Mouse (Mus musculus): ENCODE data around the gene Nosip. TPM values are rescaled to one million over a fixed set of nuclear protein-coding genes. Genes with fewer than 3 reads are reported as not detected.
"Not testable (repeated sequence)": the region's sequence is repeated elsewhere in the genome, so short reads cannot be mapped to it uniquely, and the experiment has no call there.

Nosip gene
- total RNA-seq, 2 experiments from 2014 or later: 30.8 to 31.6 TPM

DNA sequence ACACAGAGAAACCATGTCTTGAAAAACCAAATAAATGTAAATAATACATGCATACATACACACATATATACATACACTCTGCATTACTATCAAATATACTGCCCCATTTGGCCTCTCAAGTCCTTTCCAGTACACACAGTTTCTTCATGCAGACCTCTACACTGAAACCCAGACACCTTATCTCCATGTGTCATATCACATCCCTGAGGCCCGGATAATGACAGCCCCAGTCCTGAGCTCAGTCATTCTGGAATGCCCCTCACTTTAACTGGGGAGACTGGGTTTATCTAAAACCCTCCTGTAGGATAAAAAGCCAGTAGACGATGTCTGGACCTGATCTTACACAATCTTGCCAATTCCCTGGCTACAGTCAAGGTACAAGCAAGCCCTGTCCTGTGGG is 51.2 kb downstream of the Nosip start:
- DNase-seq: no peak

DNA sequence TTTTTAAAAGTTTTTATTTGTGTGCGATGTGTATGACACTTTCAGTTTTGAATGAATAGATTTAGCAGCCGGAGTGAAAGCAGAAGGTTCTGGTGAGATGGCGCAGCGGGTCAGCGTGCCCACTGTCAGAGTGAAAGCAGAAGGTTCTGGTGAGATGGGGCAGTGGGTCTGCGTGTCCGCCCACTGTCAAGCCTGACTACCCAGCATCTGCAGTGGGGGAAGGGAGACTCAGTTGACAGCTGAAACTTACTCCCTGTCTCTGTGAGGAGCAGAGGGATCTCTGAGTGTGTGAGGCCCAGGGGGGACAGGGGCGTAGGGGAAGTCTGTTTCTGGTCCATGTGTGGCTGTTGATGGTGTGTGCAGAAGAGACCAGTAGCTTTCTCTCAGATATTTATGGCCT is 55.3 kb downstream of the Nosip start:
- no peak for DNase-seq

DNA sequence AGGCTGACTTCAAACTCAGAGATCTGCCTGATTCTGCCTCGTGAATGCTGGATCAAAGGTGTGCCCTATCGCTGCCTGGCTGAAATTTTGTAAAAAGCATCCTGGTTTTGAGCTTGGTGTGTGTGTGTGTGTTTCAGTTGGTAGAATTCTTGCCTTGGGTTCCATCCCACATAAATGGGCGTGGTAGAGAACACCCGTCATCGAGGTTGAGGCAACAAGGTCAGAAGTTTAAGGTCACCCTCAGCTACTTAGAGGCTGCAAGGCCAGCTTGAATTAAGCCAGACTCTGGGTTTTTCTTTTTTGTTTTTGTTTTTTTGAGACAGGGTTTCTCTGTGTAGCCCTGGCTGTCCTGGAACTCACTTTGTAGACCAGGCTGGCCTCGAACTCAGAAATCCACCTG is 56.1 kb downstream of the Nosip start:
- DNase-seq: no peak

DNA sequence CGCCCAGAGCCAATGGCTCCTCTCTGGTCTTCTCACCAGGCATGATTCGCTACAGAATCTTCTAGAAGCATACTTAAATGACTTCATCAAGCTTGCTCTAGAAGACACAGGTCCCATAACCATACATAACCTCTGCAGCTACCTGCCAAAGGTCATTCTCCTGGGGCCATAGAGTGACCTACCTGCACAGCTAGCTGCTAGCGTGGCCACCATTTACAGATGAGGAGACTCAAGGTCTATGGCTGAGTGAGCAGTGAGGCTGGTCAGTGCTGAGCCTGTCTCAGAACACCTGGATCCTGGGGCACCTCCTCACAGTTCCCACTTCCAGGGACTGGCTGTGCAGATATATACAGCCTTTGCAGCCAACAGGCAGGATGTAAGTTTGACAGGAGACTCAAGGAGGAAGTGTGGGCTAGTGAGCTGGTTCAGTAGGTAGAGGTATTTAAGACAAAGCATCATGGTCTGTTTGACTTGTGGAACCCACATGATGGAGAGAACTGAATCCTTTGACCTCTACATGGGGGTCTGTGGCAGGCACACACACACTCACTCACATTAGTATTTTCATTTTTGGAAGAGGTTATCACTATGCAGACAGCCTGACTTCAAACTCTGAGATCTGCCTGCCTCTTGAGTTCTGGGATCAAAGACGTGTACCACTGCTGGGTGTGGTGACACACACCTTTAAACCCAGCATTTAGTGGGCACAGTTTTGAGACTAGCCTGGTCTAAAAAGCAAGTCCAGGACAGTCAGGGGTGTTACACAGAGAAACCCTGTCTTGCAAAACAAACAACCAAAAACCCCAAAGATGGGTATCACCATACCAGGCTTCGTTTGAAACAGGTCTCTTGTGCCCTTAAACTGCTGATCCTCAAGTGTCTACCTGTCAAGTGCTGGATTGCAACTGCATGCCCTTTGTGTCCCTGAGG is 57.8 kb downstream of the Nosip start:
- DNase-seq: no peak

DNA sequence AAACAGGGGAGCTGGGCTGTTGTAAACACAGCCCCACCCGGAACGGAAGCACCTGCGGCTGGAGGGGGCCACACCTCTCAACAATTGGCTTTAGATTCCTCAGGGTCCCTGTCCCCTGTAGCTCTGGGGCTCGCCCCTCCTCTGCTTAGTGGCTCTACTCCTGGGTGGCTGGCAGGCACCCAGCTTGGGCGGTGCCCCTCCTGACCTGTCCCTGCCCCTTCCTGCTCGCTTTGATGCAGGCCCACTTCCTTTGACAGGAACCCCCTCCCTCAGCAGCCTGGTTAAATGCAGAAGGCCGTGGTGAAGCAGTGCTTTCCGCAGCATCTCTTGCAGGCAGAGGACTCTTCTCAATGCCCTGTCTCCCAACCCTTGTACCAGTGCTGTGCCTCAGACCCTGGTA is 59.2 kb downstream of the Nosip start:
- peak; percentile 79 for DNase-seq

DNA sequence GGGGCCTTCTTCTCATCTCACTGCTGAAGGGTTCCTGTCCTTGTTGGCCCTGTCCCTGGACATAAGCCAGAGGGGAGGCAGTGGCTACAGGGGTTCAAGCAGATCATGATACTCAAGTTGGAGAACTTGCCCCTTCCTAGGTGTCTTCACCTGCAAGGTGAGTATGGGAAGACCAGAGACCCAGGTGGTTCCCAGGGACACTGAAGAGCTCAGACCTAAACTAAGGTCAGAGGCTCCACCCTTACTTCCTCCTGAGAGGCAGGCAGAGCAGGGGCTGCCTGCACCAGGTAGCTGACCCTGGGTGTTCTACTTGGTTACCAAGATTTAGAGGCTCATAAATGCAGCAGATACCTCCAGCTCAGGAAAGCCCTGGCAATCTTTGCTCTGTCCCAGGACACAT is 59.7 kb downstream of the Nosip start:
- DNase-seq: no peak

DNA sequence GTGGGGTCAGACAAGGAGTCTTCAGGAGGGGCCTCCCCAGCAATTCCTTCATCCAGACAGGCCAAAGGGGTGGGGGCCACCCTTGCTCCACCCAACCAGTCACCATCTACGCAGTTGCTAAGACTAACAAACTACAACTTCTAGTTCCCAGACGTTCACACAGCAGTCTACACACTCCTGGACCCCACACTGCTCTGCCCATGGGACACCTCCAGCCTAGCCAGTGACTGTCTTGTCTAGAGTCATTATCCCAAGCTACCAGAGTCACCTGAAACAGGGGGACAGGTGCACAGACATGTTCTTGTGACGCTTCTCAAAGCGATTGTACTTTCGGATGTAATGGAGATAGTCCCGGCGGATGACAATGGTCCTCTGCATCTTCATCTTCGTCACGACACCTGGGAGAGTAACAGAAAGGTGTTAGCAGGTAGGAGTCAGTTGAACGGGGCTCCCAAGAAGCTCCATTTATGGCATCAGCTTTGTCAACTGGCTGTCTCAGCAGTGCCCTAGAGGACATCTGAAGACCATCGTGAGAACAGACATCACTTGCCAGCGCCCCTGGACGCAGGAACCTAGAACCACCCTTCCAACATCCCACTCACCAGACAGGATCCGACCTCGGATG is 60.4 kb downstream of the Nosip start:
- DNase-seq: no peak

DNA sequence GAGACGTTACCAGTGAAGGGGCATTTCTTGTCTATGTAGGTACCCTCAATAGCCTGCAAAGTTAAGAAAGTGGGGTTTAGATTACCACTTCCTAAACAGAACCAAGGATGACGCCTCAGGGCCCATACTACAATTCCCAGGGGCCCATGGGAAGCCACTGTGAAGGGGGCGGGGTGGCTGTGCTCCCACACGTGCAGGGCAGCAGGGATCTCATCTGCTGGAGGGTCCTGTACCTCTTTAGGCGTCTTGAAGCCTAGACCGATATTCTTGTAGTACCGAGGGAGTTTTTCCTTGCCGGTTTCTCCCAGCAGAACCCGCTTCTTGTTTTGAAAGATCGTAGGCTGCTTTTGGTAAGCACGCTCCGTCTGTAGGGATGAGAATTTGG is 60.9 kb downstream of the Nosip start:
- no peak for DNase-seq

DNA sequence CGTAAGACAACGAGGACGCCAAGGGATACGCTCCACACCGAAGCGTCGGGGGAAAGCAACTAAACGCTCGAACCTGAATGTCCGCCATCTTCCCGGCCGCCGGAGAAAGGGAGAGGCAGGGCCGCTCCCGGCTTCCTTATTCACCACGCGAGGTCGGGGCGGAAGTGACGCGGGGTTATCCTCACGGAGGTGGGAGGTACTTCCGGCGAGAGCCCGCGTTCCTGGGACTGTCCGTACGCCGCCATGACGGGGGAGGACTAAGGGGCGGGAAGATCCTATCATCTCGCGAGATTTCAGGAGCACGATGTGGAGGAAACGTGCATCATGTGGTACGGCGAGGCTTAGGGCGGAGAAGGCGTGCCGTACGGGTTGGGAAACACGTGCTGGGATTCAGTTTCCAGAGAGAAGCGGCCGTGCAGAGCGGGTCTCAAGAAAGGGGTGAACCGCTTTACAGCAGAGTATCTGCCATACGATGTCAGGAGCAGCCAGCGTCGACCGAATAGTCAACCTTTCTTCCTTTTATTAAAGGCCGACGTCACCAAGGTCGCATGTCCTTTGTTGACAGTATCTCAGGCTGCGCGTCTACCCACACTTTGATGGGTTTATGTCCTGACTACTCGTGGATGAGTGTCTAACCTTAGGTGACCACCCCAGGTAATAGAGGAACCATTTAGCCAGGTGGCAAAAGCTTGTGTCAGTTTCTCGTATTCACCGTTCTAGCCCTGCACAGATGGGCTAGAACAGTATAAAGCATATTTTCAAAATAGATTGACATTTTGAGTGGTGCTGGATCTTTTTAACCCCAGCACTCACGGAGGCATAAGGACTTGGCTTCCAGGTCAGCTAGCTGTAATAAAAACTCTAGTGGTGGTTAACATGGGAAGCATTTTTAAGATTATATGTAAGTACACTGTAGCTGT is 62.3 kb downstream of the Nosip start, which contains the start of gene Rps11:
TSS of gene Rps11 (minus strand) at position 216 of the 920 bp plus-strand sequence.
- DNase-seq: peak; percentile 98

DNA sequence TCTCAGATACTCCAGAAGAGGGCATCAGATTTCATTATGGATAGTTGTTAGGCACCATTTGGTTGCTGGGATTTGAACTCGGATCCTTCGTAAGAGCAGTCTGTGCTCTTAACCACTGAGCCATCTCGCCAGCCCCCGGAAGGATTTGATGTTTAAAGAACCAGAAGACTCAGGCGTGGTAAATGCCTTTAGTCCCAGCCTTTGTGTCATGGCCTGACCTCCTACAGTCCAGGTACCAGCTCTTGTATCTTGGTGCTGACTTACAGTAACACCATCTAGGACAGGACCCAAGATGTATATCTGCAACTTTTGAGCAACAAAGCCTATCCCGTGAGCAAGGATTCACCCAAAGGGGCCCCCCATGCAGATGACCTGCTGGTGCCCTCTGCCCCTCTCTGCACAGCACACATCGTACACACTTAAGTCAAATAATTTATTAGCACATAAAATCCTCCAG is 62.9 kb downstream of the Nosip start:
- no peak for DNase-seq

DNA sequence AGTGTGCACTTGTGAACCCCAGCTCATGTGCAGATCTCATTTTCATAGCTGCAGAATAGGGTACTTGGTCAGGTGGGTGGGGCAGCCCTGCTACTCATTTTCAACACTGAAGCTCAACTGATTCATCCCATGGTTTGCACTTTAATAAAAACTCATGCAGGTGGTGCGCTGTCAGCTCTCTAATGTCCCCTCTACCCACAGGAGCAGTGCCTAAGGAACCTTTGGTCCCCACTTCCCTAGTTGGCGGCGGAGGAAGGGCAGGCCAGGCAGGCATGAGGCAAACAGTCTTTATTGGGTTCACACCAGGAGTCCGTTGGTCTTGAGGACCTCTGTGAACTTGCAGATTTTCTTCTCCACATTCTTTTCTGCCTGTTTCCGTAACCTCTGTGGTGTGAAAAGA is 63.4 kb downstream of the Nosip start:
- not testable (repeated sequence) for DNase-seq

DNA sequence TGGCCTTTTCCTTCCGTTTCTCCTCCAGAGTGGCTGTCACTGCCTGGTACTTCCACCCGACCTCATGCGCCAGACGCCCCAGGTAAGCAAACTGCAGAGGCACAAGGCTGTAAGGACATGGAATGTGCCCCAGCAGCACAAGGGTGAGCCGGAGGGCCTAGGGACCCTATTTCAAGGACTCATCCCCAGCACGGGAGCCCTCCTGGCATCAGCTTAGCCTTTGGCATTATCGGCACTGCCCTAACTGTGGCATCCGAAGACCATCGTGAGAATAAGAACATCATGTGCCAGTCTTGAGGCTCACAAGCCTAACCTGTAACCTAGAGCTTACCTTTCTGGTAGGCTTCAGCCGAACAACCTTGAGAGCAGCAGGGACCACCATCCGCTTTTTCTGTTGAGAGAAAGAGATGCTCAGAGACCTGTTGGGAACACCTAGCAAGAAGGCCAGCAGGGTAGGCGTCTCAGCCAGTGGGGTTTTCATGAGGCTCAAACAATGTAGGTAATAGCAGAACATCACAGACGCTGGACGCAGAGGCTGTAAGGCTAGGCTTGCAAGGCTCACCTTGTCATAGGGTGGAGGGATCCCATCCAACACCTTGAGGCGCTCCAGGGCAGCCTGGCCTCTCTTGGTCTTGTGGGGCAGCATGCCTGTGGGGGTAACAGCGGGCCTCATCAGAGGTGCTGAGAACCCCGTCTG is 64.1 kb downstream of the Nosip start:
- DNase-seq: no peak

DNA sequence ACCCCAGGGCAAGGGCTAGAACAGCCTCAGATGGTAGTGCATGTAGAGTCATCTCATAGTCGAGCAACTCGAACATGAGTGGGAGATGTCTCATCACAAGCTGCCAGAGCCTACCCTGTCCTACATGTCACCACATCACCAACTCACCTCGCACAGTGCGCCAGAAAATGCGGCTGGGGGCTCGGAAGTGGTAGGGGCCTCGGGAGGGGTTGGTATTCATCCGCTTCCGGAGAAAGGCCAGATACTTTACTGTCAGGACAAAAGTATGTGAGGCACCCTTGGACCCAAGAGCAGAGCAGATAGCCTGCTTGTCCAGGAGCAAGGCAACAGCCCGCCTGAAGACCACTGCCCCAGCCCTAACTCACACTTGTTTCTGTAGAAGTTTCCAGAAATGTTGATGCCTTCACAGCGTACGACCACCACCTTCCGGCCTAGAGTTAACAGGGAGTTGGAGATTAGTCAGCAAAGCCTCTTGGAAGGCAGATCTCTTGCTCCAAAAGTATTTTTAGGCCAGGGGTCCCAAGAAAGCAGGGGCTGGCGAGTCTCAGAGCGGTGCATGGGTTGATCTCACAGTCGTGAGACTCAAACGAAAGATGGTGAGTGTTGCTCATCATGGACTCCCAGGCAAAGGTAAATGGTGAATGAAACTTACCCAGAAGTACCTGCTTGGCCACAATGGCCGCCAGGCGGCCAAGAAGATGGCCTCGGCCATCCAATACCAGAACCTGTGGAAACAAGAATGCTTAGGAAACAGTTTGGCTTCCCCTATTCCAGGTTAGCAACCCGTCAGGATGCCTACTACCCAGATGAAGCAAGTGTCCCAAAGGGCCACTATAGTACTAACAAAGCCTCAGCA is 64.8 kb downstream of the Nosip start:
- no peak for DNase-seq

Small RNAs within 50 kb of the gene (microRNA-seq; reads per million reads assigned to microRNA genes)
- gene Mir150 (ENCODE audit: borderline replicate concordance in 2 of 2): 833 to 1,261 reads per million in 2 experiments
- 13.8 to 22.8 reads per million in 2 experiments for gene Mir5121 (ENCODE audit: borderline replicate concordance in 2 of 2)
- gene Mir7054 (ENCODE audit: borderline replicate concordance in 2 of 2): 0.26 to 2.2 reads per million in 2 experiments

Other genes with a start within 250 kb of the Nosip start
- 10 to 100 TPM; 18.4 to 22.2 TPM for gene Nup62, start 246.3 kb upstream of the Nosip start, total RNA-seq (2021)
- 1 to 10 TPM; 1.8 to 3.1 TPM for gene Il4i1, start 246.0 kb upstream of the Nosip start, total RNA-seq (2021)
- gene Atf5, start 245.8 kb upstream of the Nosip start, total RNA-seq (2021): 10 to 100 TPM; 57.2 to 70.6 TPM
- 100 to 1,000 TPM; 103 to 113 TPM for gene Akt1s1, start 213.4 kb upstream of the Nosip start, total RNA-seq (2021)
- 10 to 100 TPM; 38.6 to 41.2 TPM for gene Tbc1d17, start 213.3 kb upstream of the Nosip start, total RNA-seq (2021)
- 10 to 100 TPM; 15.6 to 15.8 TPM for gene Pnkp, start 205.3 kb upstream of the Nosip start, total RNA-seq (2021)
- 100 to 1,000 TPM; 116 to 125 TPM for gene Ptov1, start 192.6 kb upstream of the Nosip start, total RNA-seq (2021)
- 10 to 100 TPM; 50.9 to 51.2 TPM for gene Med25, start 169.7 kb upstream of the Nosip start, total RNA-seq (2021)
- 10 to 100 TPM; 16.1 to 17.3 TPM for gene Fuz, start 166.3 kb upstream of the Nosip start, total RNA-seq (2021)
- gene Ap2a1, start 132.9 kb upstream of the Nosip start, total RNA-seq (2021): 10 to 100 TPM; 57.1 to 57.2 TPM
- gene Tsks, start 119.2 kb upstream of the Nosip start, total RNA-seq (2021): not detected
- 1 to 10 TPM; 1.6 to 2.0 TPM for gene Cpt1c, start 87.6 kb upstream of the Nosip start, total RNA-seq (2021)
- gene Prmt1, start 75.9 kb upstream of the Nosip start, total RNA-seq (2021): 100 to 1,000 TPM; 119 to 142 TPM
- gene Irf3, start 64.8 kb upstream of the Nosip start, total RNA-seq (2021): 10 to 100 TPM; 16.1 to 20.9 TPM
- gene Bcl2l12, start 63.7 kb upstream of the Nosip start, total RNA-seq (2021): 1 to 10 TPM; 7.4 to 9.6 TPM
- 10 to 100 TPM; 35.8 to 38.1 TPM for gene Scaf1, start 46.1 kb upstream of the Nosip start, total RNA-seq (2021)
- gene Rras, start 44.5 kb upstream of the Nosip start, total RNA-seq (2021): 10 to 100 TPM; 22.5 to 30.6 TPM
- 10 to 100 TPM; 14.1 to 16.1 TPM for gene Prr12, start 9.5 kb upstream of the Nosip start, total RNA-seq (2021)
- 1 to 10 TPM; 6.9 to 9.1 TPM for gene Prrg2, start 248 bp downstream of the Nosip start, total RNA-seq (2021)
- gene Rcn3, start 29.8 kb downstream of the Nosip start, total RNA-seq (2021): 10 to 100 TPM; 24.0 to 32.8 TPM
- gene Fcgrt, start 41.4 kb downstream of the Nosip start, total RNA-seq (2021): 10 to 100 TPM; 40.3 to 54.5 TPM
- 100 to 1,000 TPM; 413 to 448 TPM for gene Rps11, start 62.0 kb downstream of the Nosip start, total RNA-seq (2021)
- gene Rpl13a, start 66.3 kb downstream of the Nosip start, total RNA-seq (2021): 100 to 1,000 TPM; 520 to 561 TPM
- gene Gm45713, start 73.8 kb downstream of the Nosip start, total RNA-seq (2021): not detected
- gene Flt3l, start 74.0 kb downstream of the Nosip start, total RNA-seq (2021): 1 to 10 TPM; 4.2 TPM
- 10 to 100 TPM; 32.0 to 38.1 TPM for gene Pih1d1, start 91.9 kb downstream of the Nosip start, total RNA-seq (2021)
- gene Aldh16a1, start 92.2 kb downstream of the Nosip start, total RNA-seq (2021): 10 to 100 TPM; 15.6 to 15.9 TPM
- gene Slc17a7, start 101.5 kb downstream of the Nosip start, total RNA-seq (2021): 1 to 10 TPM; 1.1 to 2.5 TPM
- gene Gfy, start 117.1 kb downstream of the Nosip start, total RNA-seq (2021): not detected
- gene Pth2, start 118.6 kb downstream of the Nosip start, total RNA-seq (2021): not detected
- gene Ccdc155, start 142.5 kb downstream of the Nosip start, total RNA-seq (2021): under 1 TPM; 0.19 to 0.23 TPM
- not detected for gene Dkkl1, start 149.7 kb downstream of the Nosip start, total RNA-seq (2021)
- gene Tead2, start 153.3 kb downstream of the Nosip start, total RNA-seq (2021): 1 to 10 TPM; 2.5 to 2.8 TPM
- gene Cd37, start 176.7 kb downstream of the Nosip start, total RNA-seq (2021): 1 to 10 TPM; 1.3 to 2.0 TPM
- not detected for gene Slc6a16, start 178.7 kb downstream of the Nosip start, total RNA-seq (2021)
- not detected for gene Slc6a21, start 215.1 kb downstream of the Nosip start, total RNA-seq (2021)